ENCODE assay signal across 12 mouse cellular contexts in the genomic region with DNA sequence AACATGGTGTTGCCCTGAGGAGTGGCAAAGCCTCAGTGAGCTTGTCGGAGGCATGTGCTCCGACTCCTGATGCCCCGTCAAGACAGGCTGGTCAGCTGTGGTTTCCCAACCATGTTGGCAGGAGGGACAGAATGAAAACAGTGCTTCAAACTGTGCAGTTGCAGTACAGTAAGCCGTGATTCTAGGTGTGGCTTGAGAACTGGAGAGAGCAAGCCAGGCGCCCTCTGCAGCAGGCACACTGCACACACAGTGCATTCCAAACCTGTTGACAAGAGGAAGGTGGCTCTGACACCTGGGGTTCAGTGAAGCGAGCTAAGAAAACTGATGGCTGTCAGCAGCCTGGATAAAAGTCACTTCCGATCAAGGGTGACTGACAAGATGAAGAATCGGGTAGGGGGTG. TPM values are rescaled to one million over a fixed set of nuclear protein-coding genes. Genes with fewer than 3 reads are reported as not detected.
DNase-seq lines count a peak whose midpoint lies in the region; ATAC-seq and TF ChIP-seq lines count a peak whose summit lies in the region.
"Had no signal": no experiment of that assay in that cellular context is flagged by ENCODE, and none has a peak within 500 bp of the region (broad histone marks: within the 10 kb centered on the region; RNA-seq: fewer than 3 reads in every experiment).

No protein-coding gene starts in this region.

- no peak overlapping the region for H3K9ac ChIP-seq in heart, embryonic 12.5 days
- H3K9ac ChIP-seq in midbrain, postnatal 0 days (replicated peaks; ENCODE audit: low read length, poor library complexity, severe bottlenecking), result no peak overlapping the region
- H3K9ac ChIP-seq in midbrain, embryonic 16.5 days (ENCODE audit: low read depth, low read length), result no peak overlapping the region
- no peak overlapping the region for H3K9ac ChIP-seq in kidney, postnatal 0 days (ENCODE audit: low read depth, low read length)
- H3K9ac ChIP-seq in stomach, postnatal 0 days (ENCODE audit: low read length), result no peak overlapping the region
- H3K9ac ChIP-seq: embryonic facial prominence, embryonic 13.5 days had no signal

- no peak for TF ChIP-seq EP300 in stomach, postnatal 0 days (optimal IDR thresholded peaks at IDR 0.05)

- no peak overlapping the region for H3K4me3 ChIP-seq in heart, embryonic 12.5 days
- H3K4me3 ChIP-seq in midbrain, postnatal 0 days (ENCODE audit: low read depth, low read length), result no peak overlapping the region
- H3K4me3 ChIP-seq in midbrain, embryonic 16.5 days (ENCODE audit: low read depth, low read length), result no peak overlapping the region
- H3K4me3 ChIP-seq in kidney, postnatal 0 days (replicated peaks; ENCODE audit: low read depth, low read length), result no peak overlapping the region
- no peak overlapping the region for H3K4me3 ChIP-seq in stomach, postnatal 0 days (ENCODE audit: low read depth, low read length)
- H3K4me3 ChIP-seq: embryonic facial prominence, embryonic 13.5 days; megakaryocyte, embryonic 14.5 days had no signal

- no peaks in the 10 kb centered on the region for H3K36me3 ChIP-seq in heart, embryonic 12.5 days
- no peaks in the 10 kb centered on the region for H3K36me3 ChIP-seq in midbrain, postnatal 0 days (ENCODE audit: insufficient read depth, low read length)
- no peaks in the 10 kb centered on the region for H3K36me3 ChIP-seq in midbrain, embryonic 16.5 days (ENCODE audit: control insufficient read depth, insufficient read depth, low read length)
- H3K36me3 ChIP-seq in kidney, postnatal 0 days (ENCODE audit: insufficient read depth, low read length), result no peaks in the 10 kb centered on the region
- no peaks in the 10 kb centered on the region for H3K36me3 ChIP-seq in stomach, postnatal 0 days (ENCODE audit: control insufficient read depth, insufficient read depth, low read length)
- H3K36me3 ChIP-seq: embryonic facial prominence, embryonic 13.5 days had no signal

- TF ChIP-seq CTCF in midbrain, postnatal 0 days (IDR thresholded peaks at IDR 0.05), result peak; percentile 44; the same call in 1 of the 2 replicates
- peak; percentile 53; the same call in 1 of the 2 replicates for TF ChIP-seq CTCF in kidney, postnatal 0 days (IDR thresholded peaks at IDR 0.05; ENCODE audit: low read depth)
- peak; percentile 68 for TF ChIP-seq CTCF in stomach, postnatal 0 days (IDR thresholded peaks at IDR 0.05; ENCODE audit: low read depth)

- no peak overlapping the region for H3K4me2 ChIP-seq in heart, embryonic 12.5 days
- H3K4me2 ChIP-seq in midbrain, postnatal 0 days (ENCODE audit: low read depth, low read length, poor library complexity, severe bottlenecking), result no peak overlapping the region
- no peak overlapping the region for H3K4me2 ChIP-seq in midbrain, embryonic 16.5 days (ENCODE audit: low read length)
- H3K4me2 ChIP-seq in kidney, postnatal 0 days (ENCODE audit: low read length), result no peak overlapping the region
- H3K4me2 ChIP-seq in stomach, postnatal 0 days (replicated peaks; ENCODE audit: low read depth), result no peak overlapping the region
- H3K4me2 ChIP-seq: embryonic facial prominence, embryonic 13.5 days had no signal

- H3K27me3 ChIP-seq in heart, embryonic 12.5 days (replicated peaks), result no peaks in the 10 kb centered on the region
- no peaks in the 10 kb centered on the region for H3K27me3 ChIP-seq in midbrain, postnatal 0 days (ENCODE audit: insufficient read depth, low read length)
- no peaks in the 10 kb centered on the region for H3K27me3 ChIP-seq in midbrain, embryonic 16.5 days (ENCODE audit: control insufficient read depth, insufficient read depth, low read depth, low read length)
- no peaks in the 10 kb centered on the region for H3K27me3 ChIP-seq in kidney, postnatal 0 days (ENCODE audit: insufficient read depth, low read length)
- no peaks in the 10 kb centered on the region for H3K27me3 ChIP-seq in stomach, postnatal 0 days (ENCODE audit: control insufficient read depth, insufficient read depth, low read length)
- H3K27me3 ChIP-seq: embryonic facial prominence, embryonic 13.5 days had no signal

- DNase-seq in heart, adult 8-10 months (ENCODE audit: low spot score), result no peak
- no peak for DNase-seq in midbrain, postnatal 0 days (ENCODE audit: low spot score)
- DNase-seq in kidney, postnatal 0 days (ENCODE audit: low spot score), result peak; percentile 17
- DNase-seq in stomach, postnatal 0 days (ENCODE audit: low spot score), result peak; percentile 58
- DNase-seq in testis, postnatal 14 days (ENCODE audit: low spot score), result no peak
- no peak for DNase-seq in urinary bladder, postnatal 25 days (ENCODE audit: low spot score)
- DNase-seq: left cerebral cortex, postnatal 4 days; right cerebral cortex, postnatal 14 days had no signal

- peaks cover 10% of the 10 kb centered on the region for H3K4me1 ChIP-seq in heart, embryonic 12.5 days (replicated peaks)
- H3K4me1 ChIP-seq in midbrain, postnatal 0 days (ENCODE audit: insufficient read depth, low read length), result no peaks in the 10 kb centered on the region
- no peaks in the 10 kb centered on the region for H3K4me1 ChIP-seq in midbrain, embryonic 16.5 days (ENCODE audit: control insufficient read depth, insufficient read depth, low read length)
- no peaks in the 10 kb centered on the region for H3K4me1 ChIP-seq in kidney, postnatal 0 days (replicated peaks; ENCODE audit: insufficient read depth, low read length)
- H3K4me1 ChIP-seq in stomach, postnatal 0 days (replicated peaks; ENCODE audit: control insufficient read depth, insufficient read depth), result no peaks in the 10 kb centered on the region
- H3K4me1 ChIP-seq: embryonic facial prominence, embryonic 13.5 days had no signal

- peak; percentile 15; the same call in 1 of the 2 replicates for ATAC-seq in heart, embryonic 12.5 days (ENCODE audit: insufficient number of reproducible peaks, low FRiP score)
- ATAC-seq in midbrain, postnatal 0 days (ENCODE audit: low FRiP score), result no peak
- ATAC-seq in midbrain, embryonic 16.5 days, result no peak
- 0 out of 2 replicates have a peak, but pooled peaks have one; percentile 61 for ATAC-seq in kidney, postnatal 0 days (replicated peaks; ENCODE audit: low FRiP score, low read depth)
- ATAC-seq in stomach, postnatal 0 days (ENCODE audit: low FRiP score, low TSS enrichment), result peak; percentile 74; the same call in 1 of the 2 replicates

- no peak overlapping the region for H3K27ac ChIP-seq in heart, embryonic 12.5 days (ENCODE audit: poor library complexity, severe bottlenecking)
- H3K27ac ChIP-seq in midbrain, postnatal 0 days (ENCODE audit: low read depth, low read length), result no peak overlapping the region
- no peak overlapping the region for H3K27ac ChIP-seq in midbrain, embryonic 16.5 days (ENCODE audit: low read length)
- no peak overlapping the region for H3K27ac ChIP-seq in kidney, postnatal 0 days
- no peak overlapping the region for H3K27ac ChIP-seq in stomach, postnatal 0 days (replicated peaks)
- H3K27ac ChIP-seq: embryonic facial prominence, embryonic 13.5 days had no signal

- WGBS in heart, embryonic 12.5 days, result 38% methylated on average over 8 of the region's 8 CpGs
- 54% methylated on average over 8 of the region's 8 CpGs for whole genome bisulfite sequencing in midbrain, postnatal 0 days
- 60% methylated on average over 8 of the region's 8 CpGs for WGBS in midbrain, embryonic 16.5 days
- whole genome bisulfite sequencing in kidney, postnatal 0 days, result 54% methylated on average over 8 of the region's 8 CpGs
- WGBS in stomach, postnatal 0 days, result 43% methylated on average over 8 of the region's 8 CpGs

- H3K9me3 ChIP-seq in heart, embryonic 12.5 days (replicated peaks), result no peaks in the 10 kb centered on the region
- H3K9me3 ChIP-seq in midbrain, postnatal 0 days (ENCODE audit: low read length), result no peaks in the 10 kb centered on the region
- H3K9me3 ChIP-seq in midbrain, embryonic 16.5 days (replicated peaks; ENCODE audit: control insufficient read depth, low read length, poor library complexity, severe bottlenecking), result no peaks in the 10 kb centered on the region
- no peaks in the 10 kb centered on the region for H3K9me3 ChIP-seq in kidney, postnatal 0 days (replicated peaks; ENCODE audit: low read length)
- H3K9me3 ChIP-seq in stomach, postnatal 0 days (ENCODE audit: control insufficient read depth, low read length), result no peaks in the 10 kb centered on the region
- H3K9me3 ChIP-seq: embryonic facial prominence, embryonic 13.5 days; megakaryocyte, embryonic 14.5 days had no signal

RNA-seq across cellular contexts. Expression of gene Rps17, which starts 58.1 kb away (rescaled TPM):
- 862 and 873 TPM in 2 replicates for polyA plus RNA-seq in heart, embryonic 12.5 days (2016; fragmentation: Nextera tagmentation; extraction: Ambion mirVana)
- 1,000 to 10,000 TPM in 2 of 4 experiments, 100 to 1,000 TPM in 2; 953 to 1,046 (median 1,014) TPM for total RNA-seq in heart, adult 8-10 months (2022)
- 630 and 662 TPM in 2 replicates for total RNA-seq in midbrain, postnatal 0 days (2014; rRNA removed)
- 642 and 710 TPM in 2 replicates for polyA plus RNA-seq in midbrain, postnatal 0 days (2015; fragmentation: Nextera tagmentation; extraction: Ambion mirVana)
- 594 and 636 TPM in 2 replicates for polyA plus RNA-seq in midbrain, embryonic 16.5 days (2015; fragmentation: Nextera tagmentation; extraction: Ambion mirVana)
- 1,280 and 1,501 TPM in 2 replicates for polyA plus RNA-seq in kidney, postnatal 0 days (2015; fragmentation: Nextera tagmentation; extraction: Ambion mirVana)
- polyA plus RNA-seq in stomach, postnatal 0 days (2015; fragmentation: Nextera tagmentation; extraction: Ambion mirVana), result 1,024 and 1,034 TPM in 2 replicates

Comparison
In these comparisons a context has a peak if more than half of its experiments do, and no peak if none do; other contexts are left out.
1. ATAC-seq: peak in heart, embryonic 12.5 days (single experiment), kidney, postnatal 0 days (single experiment) and stomach, postnatal 0 days (single experiment); none in midbrain, postnatal 0 days (single experiment) and midbrain, embryonic 16.5 days (single experiment).
2. DNase-seq: peak in kidney, postnatal 0 days (single experiment) and stomach, postnatal 0 days (single experiment); none in heart, adult 8-10 months (single experiment), midbrain, postnatal 0 days (single experiment), testis, postnatal 14 days (single experiment) and urinary bladder, postnatal 25 days (single experiment).
3. Peak in every context shown above with its lines, with median percentiles within 50 percentile points of each other: CTCF ChIP-seq.